Mouse (Mus musculus): Measurements from ENCODE around the gene Gm20604.

GRCm38 (mm10) chr12:102776035-102776434 lies 17.6 kb upstream of the Gm20604 start:
- no peak for TF ChIP-seq CTCF (IDR thresholded peaks at IDR 0.05; ENCODE audit: control insufficient read depth, insufficient read depth, insufficient replicate concordance, low read depth, low read length)
- no peak for TF ChIP-seq POLR2A (IDR thresholded peaks at IDR 0.05; ENCODE audit: control insufficient read depth, low read depth, low read length)
